Mouse (Mus musculus): ENCODE data around the gene Nfkbie.

The Nfkbie gene

DNA sequence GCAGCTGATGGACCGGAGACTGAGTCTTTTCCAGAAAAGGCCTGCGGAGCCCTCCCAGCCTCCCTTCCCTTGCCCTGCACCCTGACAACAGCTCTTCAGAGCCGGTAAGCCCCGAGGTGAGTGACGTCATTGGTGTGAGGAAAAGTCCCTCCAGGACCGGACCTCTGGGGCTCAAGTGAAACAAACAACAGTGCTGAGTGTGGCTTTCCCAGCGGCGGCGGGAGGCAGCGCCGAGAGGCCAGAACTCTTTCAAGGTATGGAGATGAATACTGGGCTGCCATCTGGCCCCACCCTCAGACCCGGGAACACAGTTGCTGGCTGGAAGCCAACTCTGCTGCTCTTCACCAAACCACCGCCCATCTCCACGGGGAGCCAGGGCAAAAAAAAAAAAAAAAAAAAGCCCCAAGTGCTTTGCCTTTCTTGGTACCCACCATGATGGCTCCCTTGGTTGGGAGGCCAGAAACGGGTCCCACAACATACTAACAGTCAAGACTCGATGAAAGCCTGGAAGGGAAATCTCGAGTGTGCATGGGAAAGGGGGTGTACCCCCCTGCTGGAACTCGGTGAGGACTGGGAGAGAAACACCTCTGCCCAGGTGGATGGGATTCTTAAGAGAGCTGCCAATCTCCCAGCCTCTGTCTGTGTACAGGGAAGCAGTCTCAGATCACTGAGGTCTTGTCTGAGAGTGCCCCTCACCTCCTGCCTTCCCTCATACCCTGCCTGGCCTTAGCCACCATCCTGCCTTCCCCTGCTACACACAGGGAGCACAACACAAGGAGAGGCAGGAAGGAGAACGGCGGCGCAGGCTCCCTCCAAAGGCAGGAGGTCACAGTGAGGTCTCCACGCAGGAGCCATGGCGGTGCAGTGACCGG, 11.3 kb upstream of the Nfkbie start:
- DNase-seq: no peak

DNA sequence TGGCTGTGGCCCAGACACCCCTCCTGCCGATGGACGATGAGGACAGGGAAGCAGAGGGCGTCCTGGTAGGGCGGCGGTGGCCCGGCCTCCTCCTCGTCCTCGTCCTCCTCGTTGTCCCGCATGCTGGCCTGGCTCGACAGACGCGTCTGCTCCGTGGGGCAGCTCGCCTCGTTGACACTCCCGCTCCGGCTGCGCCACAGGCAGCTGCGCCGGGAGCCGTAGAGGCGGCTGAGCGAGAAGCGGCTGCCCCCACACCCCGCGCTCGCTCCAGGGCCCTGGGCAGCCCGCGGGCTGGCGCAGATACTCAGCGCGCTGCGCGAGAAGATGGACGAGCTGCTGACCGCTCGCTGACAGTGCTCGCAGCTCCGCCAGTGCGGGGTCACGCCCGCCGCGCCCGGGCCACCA, 10.6 kb upstream of the Nfkbie start:
- no peak for DNase-seq

GRCm38 (mm10) chr17:45545278-45545961, 10.1 kb upstream of the Nfkbie start:
- DNase-seq: no peak

- DNase-seq: no peak
These were observed 8.6 kb upstream of the Nfkbie start for GRCm38 (mm10) chr17:45546941-45547340.

- no peak for DNase-seq
These were observed 7.9 kb upstream of the Nfkbie start for GRCm38 (mm10) chr17:45547461-45548190.

DNA sequence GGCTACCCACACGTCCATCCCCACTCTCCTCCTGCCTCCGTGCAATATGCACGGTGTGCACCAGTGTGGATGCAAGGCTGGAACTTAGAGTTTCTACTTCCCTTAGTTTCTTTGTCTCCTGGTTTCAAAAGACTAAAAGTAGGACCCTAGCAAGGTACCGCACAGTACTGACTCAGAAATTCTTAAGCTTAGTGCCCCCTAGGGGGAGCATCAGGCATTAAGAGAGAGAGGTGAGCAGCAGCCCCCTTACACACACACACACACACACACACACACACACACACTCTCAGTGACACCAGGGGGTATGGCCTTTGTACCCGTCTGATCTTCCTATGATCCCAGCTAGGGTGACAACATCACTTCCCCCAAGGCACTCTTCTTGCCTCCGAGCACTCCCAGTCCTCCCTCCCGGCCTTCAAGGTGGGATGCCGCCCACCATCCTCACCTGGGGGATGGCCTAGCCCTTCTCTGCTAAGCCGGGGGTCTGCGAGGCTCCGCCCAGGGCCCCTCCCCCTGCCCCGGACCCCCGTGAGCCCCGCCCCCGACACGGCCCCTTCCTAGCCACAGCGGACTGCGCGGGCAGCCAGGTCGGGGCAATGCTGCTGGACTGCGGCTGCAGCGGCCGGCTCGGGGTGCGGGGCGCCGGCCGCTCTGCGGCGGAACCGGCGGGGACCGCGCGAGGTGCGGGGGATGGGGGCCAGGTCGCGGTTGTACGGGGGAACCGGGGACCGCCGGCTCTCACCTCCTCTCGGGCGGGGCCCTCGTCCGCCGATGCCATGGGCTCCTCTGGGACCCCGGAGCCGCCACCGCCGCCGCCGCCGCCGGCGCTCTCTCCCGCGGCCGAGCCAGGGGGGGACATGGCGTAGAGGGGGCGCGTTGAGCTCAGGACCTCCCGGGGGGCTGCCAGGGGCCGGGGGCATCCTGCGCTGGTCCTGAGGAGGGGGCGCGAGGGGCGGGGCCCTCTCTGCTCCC, 6.7 kb upstream of the Nfkbie start:
- DNase-seq: peak; percentile 74

DNA sequence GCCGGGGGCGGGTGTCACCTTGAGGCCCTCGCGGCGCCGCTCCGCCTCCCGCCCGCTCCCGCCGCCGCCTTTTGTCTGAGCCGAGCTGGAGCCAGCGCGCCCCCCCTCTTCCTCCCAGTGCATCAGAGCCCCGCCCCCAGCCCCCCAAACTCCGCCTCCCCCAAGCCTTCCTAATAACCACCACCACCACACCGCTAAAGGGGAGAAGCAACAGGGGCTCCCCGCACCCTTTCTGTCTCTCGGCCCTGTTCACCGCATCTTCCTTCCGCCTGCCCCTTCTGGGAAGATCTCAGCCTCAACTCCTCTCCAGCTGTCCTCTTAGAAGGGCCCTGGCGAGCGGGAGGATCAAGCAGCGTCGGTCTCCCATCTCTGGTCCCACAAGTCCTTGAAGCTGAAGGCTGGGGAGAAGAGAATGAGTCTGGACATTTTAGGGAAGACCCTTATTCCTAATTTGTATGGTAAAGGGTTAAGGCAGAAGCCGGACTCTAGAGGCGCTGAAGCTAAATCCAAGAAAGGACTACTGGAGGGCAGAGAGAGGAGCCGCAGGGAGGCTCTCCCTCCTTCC, 5.8 kb upstream of the Nfkbie start, which contains the start of gene Tmem151b:
Tmem151b (minus strand) TSS at position 61 of the 565 bp plus-strand sequence.
- DNase-seq: peak; percentile 78

GRCm38 (mm10) chr17:45550253-45550652, 5.2 kb upstream of the Nfkbie start:
- no peak for DNase-seq

- no peak for DNase-seq
These were observed 4.2 kb upstream of the Nfkbie start for GRCm38 (mm10) chr17:45551249-45551796.

- peak; percentile 88 for DNase-seq
These were observed 3.6 kb upstream of the Nfkbie start for GRCm38 (mm10) chr17:45551816-45552451.

GRCm38 (mm10) chr17:45553065-45553464, 2.4 kb upstream of the Nfkbie start:
- no peak for DNase-seq

GRCm38 (mm10) chr17:45554420-45554819, 1.1 kb upstream of the Nfkbie start:
- DNase-seq: no peak

- DNase-seq: peak; percentile 48
These were observed 595 bp downstream of the Nfkbie start for GRCm38 (mm10) chr17:45556107-45556489.

- peak; percentile 49 for DNase-seq
These were observed 1.2 kb downstream of the Nfkbie start for GRCm38 (mm10) chr17:45556514-45557245.

DNA sequence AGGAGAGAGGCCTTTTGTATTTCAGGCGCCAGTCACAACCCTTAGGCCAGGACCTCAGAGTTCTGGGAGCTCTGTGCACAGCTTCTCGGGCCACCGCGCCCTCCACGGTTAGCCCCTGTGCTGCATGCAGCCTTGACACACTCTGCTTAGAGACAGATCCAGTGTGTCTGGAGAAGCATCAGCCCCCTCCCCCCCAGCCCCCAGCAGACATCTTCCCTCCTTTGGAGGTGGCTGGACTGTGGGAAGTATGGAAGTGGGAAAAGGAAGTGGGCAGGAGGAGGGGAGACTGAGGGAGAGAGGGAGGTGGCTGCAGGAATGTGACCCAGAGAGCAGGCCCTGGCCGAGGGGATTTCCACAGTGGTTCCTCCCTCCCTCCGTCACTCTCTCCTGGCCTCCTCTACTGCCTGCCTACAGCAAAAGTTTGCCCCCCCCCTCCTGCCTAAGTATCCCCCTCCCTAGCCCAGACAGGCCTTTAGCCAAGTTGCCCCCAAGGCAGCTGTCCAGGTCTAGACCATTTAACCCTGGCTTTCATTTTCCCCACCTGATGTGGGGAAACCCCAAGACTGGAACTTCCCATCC, 1.8 kb downstream of the Nfkbie start:
- DNase-seq: peak; percentile 66

DNA sequence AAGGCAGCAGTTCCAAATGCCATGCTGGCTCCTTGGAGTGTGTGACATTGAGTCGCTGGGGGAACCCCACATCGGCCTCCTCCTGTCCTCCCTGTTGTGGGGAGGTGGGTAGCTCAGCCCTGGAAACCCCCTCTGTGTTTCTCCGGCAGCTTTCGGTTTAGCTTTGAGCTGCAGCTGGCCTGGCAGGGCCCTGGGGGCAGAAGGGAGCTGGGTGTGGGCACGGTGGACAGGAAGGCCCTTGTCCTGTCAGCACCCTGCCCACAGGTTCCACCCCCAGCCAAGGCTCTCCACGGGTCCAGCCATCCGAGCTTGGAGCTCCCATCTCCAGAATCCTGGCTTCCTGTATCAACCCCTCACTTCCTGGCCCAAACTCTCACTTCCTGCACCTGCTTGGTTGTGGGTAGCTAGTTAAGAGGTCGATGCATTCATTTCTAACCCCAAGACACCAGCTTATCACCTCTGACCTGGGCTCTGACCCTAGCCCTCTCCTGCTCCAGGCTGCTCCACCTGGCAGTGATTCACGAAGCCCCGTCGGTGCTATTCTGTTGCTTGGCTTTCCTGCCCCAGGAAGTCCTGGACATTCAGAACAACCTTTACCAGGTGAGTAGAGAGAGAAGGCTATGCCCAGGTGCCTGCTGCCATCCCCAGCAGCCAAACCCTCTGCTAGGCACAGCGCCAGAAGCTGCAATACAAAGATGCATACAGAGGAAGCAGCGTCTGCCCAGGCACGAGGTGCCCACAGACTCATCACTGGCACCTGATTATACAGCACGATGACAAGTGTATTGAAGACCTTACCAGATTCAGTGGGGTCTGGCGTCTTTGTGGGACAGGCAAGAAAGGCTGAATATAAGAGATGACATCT, 2.7 kb downstream of the Nfkbie start:
- DNase-seq: peak; percentile 62

DNA sequence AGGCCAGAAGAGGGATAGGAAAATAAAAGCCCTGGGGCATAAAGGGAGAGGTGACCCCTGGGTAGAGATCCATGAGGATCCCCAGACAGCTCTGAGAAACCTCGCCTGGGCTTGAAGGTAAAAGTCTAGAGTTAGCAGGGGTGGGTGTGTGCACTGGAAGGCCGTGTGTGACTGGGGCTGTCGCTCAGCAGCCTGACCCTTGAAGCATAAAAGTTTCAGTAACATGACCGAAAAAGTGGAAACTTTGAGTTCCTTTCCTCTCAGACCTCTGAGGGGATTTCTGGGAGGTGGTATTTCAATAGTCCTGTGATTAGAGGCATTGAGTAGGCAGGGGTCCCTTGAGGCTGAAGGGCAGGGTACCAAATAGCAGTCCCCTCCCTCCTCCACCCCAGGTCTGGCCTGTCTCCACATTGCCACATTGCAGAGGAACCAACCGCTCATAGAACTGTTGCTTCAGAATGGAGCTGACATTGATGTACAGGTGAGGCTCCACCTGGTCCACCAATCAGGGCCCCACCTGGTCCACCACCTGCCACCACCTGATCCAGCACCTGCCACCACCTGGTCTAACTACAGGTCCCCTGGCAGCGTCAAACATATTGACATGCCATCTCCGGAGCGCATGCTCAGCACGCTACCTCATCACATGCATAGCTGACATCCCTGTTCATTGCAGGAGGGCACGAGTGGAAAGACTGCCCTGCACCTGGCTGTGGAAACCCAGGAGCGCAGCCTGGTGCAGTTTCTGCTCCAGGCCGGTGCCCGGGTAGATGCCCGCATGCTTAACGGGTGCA, 4.4 kb downstream of the Nfkbie start:
- DNase-seq: no peak

DNA sequence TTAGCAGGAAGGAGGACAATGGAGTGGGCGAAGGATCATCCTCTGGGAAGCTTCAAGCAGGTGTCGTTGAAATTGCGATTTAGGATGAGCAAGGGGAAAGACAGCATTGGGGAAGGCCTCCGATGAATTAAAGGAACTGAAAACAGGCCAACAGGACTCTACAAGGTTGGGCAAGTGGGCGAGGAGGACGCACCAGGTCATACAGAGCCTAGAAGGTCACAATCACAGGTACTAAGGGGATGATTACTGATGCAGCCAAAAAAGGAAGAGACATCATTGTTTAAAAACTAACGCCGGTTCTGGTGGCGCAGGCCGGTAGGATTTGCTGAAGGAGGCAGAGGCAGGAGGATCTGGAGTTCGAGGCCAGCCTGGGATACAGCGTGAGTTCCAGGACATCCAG, 7.7 kb downstream of the Nfkbie start:
- no peak for DNase-seq

Measured in thymus, postnatal 14 days (tissue).